Mouse (Mus musculus) neural tube, embryonic 15.5 days (tissue): Measurements from ENCODE around the gene Fkbp3. TPM values are rescaled to one million over a fixed set of nuclear protein-coding genes. Genes with fewer than 3 reads are reported as not detected.
"Not testable (repeated sequence)": the region's sequence is repeated elsewhere in the genome, so short reads cannot be mapped to it uniquely, and the experiment has no call there.

Experiments used
- ATAC-seq: fragments of 200-750 bp; cut with Nextera tagmentation; 2 replicates; pipeline ENCODE4 v1.8.0; 2017; ENCODE audit warnings: mild to moderate bottlenecking, moderate TSS enrichment, moderate library complexity; ENCODE audit not compliant: low FRiP score
- H3K27ac ChIP-seq: fragments of 300-500 bp; sonication (generic); replicated peaks from 2 replicates; pipeline ENCODE4 v1.5.1; 2015; ENCODE audit warnings: mild to moderate bottlenecking, inconsistent platforms
- H3K27me3 ChIP-seq: fragments of 300-500 bp; sonication (generic); replicated peaks from 2 replicates; pipeline ENCODE4 v1.6.1; 2015; ENCODE audit warnings: inconsistent platforms
- H3K36me3 ChIP-seq: fragments of 300-500 bp; sonication (generic); 2 replicates; pipeline ENCODE4 v1.6.1; 2015; ENCODE audit warnings: inconsistent platforms
- H3K4me1 ChIP-seq: fragments of 300-500 bp; sonication (generic); 2 replicates; pipeline ENCODE4 v1.6.1; 2015; ENCODE audit warnings: inconsistent platforms
- H3K4me2 ChIP-seq: fragments of 300-500 bp; sonication (generic); 2 replicates; pipeline ENCODE4 v1.6.1; 2015; ENCODE audit warnings: inconsistent platforms, mild to moderate bottlenecking, moderate library complexity
- H3K4me3 ChIP-seq: fragments of 300-500 bp; sonication (generic); replicated peaks from 2 replicates; pipeline ENCODE4 v1.5.1; 2015; ENCODE audit warnings: mild to moderate bottlenecking, inconsistent platforms
- H3K9ac ChIP-seq: fragments of 300-500 bp; sonication (generic); replicated peaks from 2 replicates; pipeline ENCODE4 v1.6.1; 2015; ENCODE audit warnings: mild to moderate bottlenecking, inconsistent platforms
- H3K9me3 ChIP-seq: fragments of 300-500 bp; sonication (generic); replicated peaks from 2 replicates; pipeline ENCODE4 v1.6.1; 2016; ENCODE audit warnings: inconsistent platforms
- WGBS: fragments of 180-500 bp; shearing (Covaris S2); methylation state at CpG from one replicate; pipeline ENCODE4 v1.1.7; 2015; ENCODE audit warnings: mixed read lengths; 5-methylcytosine and 5-hydroxymethylcytosine counted together
- polyA plus RNA-seq: library from polyadenylated mRNA; unstranded; fragments of >200 nt; fragmentation: Nextera tagmentation; extraction: Ambion mirVana; gene quantifications from 2 replicates; pipeline ENCODE4 v1.2.1, GENCODE M21; 2015

The Fkbp3 gene
- 439 and 458 TPM in 2 replicates for polyA plus RNA-seq

- peak within 1 kb of the TSS; percentile 97 for H3K4me3 ChIP-seq
- H3K27ac ChIP-seq: peak within 1 kb of the TSS; percentile 97
- H3K9me3 ChIP-seq: no peaks in the 10 kb centered on the region
- peak within 1 kb of the TSS; percentile 84 for H3K9ac ChIP-seq
- no peaks in the 10 kb centered on the region for H3K27me3 ChIP-seq
- peak within 1 kb of the TSS; percentile 70 for H3K4me2 ChIP-seq
- under 1% methylated on average over 48 of the region's 49 CpGs for WGBS
- H3K36me3 ChIP-seq: peaks cover 5% of the 10 kb centered on the region
- peak; percentile 99 for ATAC-seq
- H3K4me1 ChIP-seq: peaks cover 34% of the 10 kb centered on the region
Measured at GRCm38 (mm10) chr12:65073611-65074178, at the start of gene Fkbp3. TSS of gene Fkbp3 (minus strand) at chr12:65074007.

GRCm38 (mm10) chr12:65119451-65119850, 45.6 kb upstream of the Fkbp3 start:
- Histone ChIP-seq H3K9ac (no peak overlapping the region), H3K4me3 (no peak overlapping the region), H3K27me3 (no peaks in the 10 kb centered on the region), H3K9me3 (no peaks in the 10 kb centered on the region), H3K27ac (no peak overlapping the region), H3K4me2 (no peak overlapping the region), H3K36me3 (peaks cover 52% of the 10 kb centered on the region), H3K4me1 (no peaks in the 10 kb centered on the region)
- WGBS: 90% methylated on average over 5 of the region's 5 CpGs
- ATAC-seq: no peak

- Histone ChIP-seq H3K36me3 (peaks cover 52% of the 10 kb centered on the region), H3K4me3 (no peak overlapping the region), H3K4me1 (no peaks in the 10 kb centered on the region), H3K27ac (no peak overlapping the region), H3K9me3 (no peaks in the 10 kb centered on the region), H3K4me2 (no peak overlapping the region), H3K9ac (no peak overlapping the region), H3K27me3 (no peaks in the 10 kb centered on the region)
- ATAC-seq: no peak
- 80% methylated on average over 7 of the region's 7 CpGs for WGBS
Measured at GRCm38 (mm10) chr12:65118968-65119367, 45.2 kb upstream of the Fkbp3 start.

GRCm38 (mm10) chr12:65114978-65115377, 41.2 kb upstream of the Fkbp3 start:
- not testable (repeated sequence) for H3K27ac ChIP-seq, H3K4me3 ChIP-seq, H3K9me3 ChIP-seq, H3K9ac ChIP-seq, H3K27me3 ChIP-seq, H3K4me1 ChIP-seq, H3K4me2 ChIP-seq, ATAC-seq
- WGBS: 96% methylated on average over 3 of the region's 3 CpGs
- peaks cover 21% of the 10 kb centered on the region for H3K36me3 ChIP-seq

GRCm38 (mm10) chr12:65113925-65114324, 40.1 kb upstream of the Fkbp3 start:
- 92% methylated on average over 4 of the region's 4 CpGs for WGBS
- Histone ChIP-seq H3K27me3 (no peaks in the 10 kb centered on the region), H3K4me2 (no peak overlapping the region), H3K36me3 (peaks cover 13% of the 10 kb centered on the region), H3K4me1 (no peaks in the 10 kb centered on the region), H3K9ac (no peak overlapping the region), H3K27ac (no peak overlapping the region), H3K4me3 (no peak overlapping the region), H3K9me3 (no peaks in the 10 kb centered on the region)
- ATAC-seq: no peak

GRCm38 (mm10) chr12:65112811-65113210, 39.0 kb upstream of the Fkbp3 start:
- Histone ChIP-seq H3K27me3 (no peaks in the 10 kb centered on the region), H3K27ac (no peak overlapping the region), H3K4me1 (no peaks in the 10 kb centered on the region), H3K4me2 (no peak overlapping the region), H3K9me3 (no peaks in the 10 kb centered on the region), H3K9ac (no peak overlapping the region), H3K4me3 (no peak overlapping the region), H3K36me3 (peaks cover 10% of the 10 kb centered on the region)
- 100% methylated on average over 1 of the region's 1 CpGs for WGBS
- ATAC-seq: no peak

- Histone ChIP-seq H3K4me1 (no peaks in the 10 kb centered on the region), H3K36me3 (peaks cover 13% of the 10 kb centered on the region), H3K9me3 (no peaks in the 10 kb centered on the region), H3K4me3 (no peak overlapping the region), H3K9ac (no peak overlapping the region), H3K27me3 (no peaks in the 10 kb centered on the region), H3K27ac (no peak overlapping the region), H3K4me2 (no peak overlapping the region)
- no peak for ATAC-seq
- 91% methylated on average over 3 of the region's 3 CpGs for WGBS
Measured at GRCm38 (mm10) chr12:65111503-65111902, 37.7 kb upstream of the Fkbp3 start.

- WGBS: 84% methylated on average over 1 of the region's 1 CpGs
- Histone ChIP-seq H3K4me2 (no peak overlapping the region), H3K9ac (no peak overlapping the region), H3K36me3 (peaks cover 23% of the 10 kb centered on the region), H3K4me1 (no peaks in the 10 kb centered on the region), H3K27me3 (no peaks in the 10 kb centered on the region), H3K27ac (no peak overlapping the region), H3K9me3 (no peaks in the 10 kb centered on the region), H3K4me3 (no peak overlapping the region)
- ATAC-seq: no peak
Measured at GRCm38 (mm10) chr12:65108746-65109145, 34.9 kb upstream of the Fkbp3 start.

- H3K4me2 ChIP-seq: peak overlapping the region; percentile 70
- 79% methylated on average over 9 of the region's 9 CpGs for WGBS
- no peak for ATAC-seq
- H3K9me3 ChIP-seq: no peaks in the 10 kb centered on the region
- no peaks in the 10 kb centered on the region for H3K27me3 ChIP-seq
- H3K4me1 ChIP-seq: peaks cover 34% of the 10 kb centered on the region
- no peak overlapping the region for H3K9ac ChIP-seq
- peaks cover 8% of the 10 kb centered on the region for H3K36me3 ChIP-seq
- H3K4me3 ChIP-seq: peak overlapping the region; percentile 97
- no peak overlapping the region for H3K27ac ChIP-seq
Measured at GRCm38 (mm10) chr12:65076906-65077305, 3.1 kb upstream of the Fkbp3 start.

GRCm38 (mm10) chr12:65075733-65076310, 2.0 kb upstream of the Fkbp3 start:
- Histone ChIP-seq H3K4me2 (peak overlapping the region; percentile 70), H3K27me3 (no peaks in the 10 kb centered on the region), H3K4me3 (peak overlapping the region; percentile 97), H3K27ac (peak overlapping the region; percentile 97), H3K36me3 (peaks cover 8% of the 10 kb centered on the region), H3K4me1 (peaks cover 34% of the 10 kb centered on the region), H3K9me3 (no peaks in the 10 kb centered on the region), H3K9ac (peak overlapping the region; percentile 80)
- WGBS: under 1% methylated on average over 40 of the region's 41 CpGs
- no peak for ATAC-seq

GRCm38 (mm10) chr12:65075085-65075732, 1.4 kb upstream of the Fkbp3 start, which contains the start of gene Fancm:
TSS of gene Fancm (plus strand) at chr12:65075603.
- H3K27ac ChIP-seq: peak within 1 kb of the TSS; percentile 97
- H3K36me3 ChIP-seq: peaks cover 4% of the 10 kb centered on the region
- H3K27me3 ChIP-seq: no peaks in the 10 kb centered on the region
- peaks cover 34% of the 10 kb centered on the region for H3K4me1 ChIP-seq
- peak within 1 kb of the TSS; percentile 80 for H3K9ac ChIP-seq
- peak within 1 kb of the TSS; percentile 97 for H3K4me3 ChIP-seq
- peak within 1 kb of the TSS; percentile 70 for H3K4me2 ChIP-seq
- no peaks in the 10 kb centered on the region for H3K9me3 ChIP-seq
- WGBS: 2% methylated on average over 39 of the region's 39 CpGs
- peak; percentile 48 for ATAC-seq

GRCm38 (mm10) chr12:65074651-65075050, 844 bp upstream of the Fkbp3 start:
- Histone ChIP-seq H3K4me1 (peaks cover 34% of the 10 kb centered on the region), H3K4me2 (peak overlapping the region; percentile 70), H3K9ac (peak overlapping the region; percentile 69), H3K4me3 (peak overlapping the region; percentile 97), H3K9me3 (no peaks in the 10 kb centered on the region), H3K36me3 (peaks cover under 1% of the 10 kb centered on the region; the same call in 1 of the 2 replicates), H3K27me3 (no peaks in the 10 kb centered on the region), H3K27ac (peak overlapping the region; percentile 97)
- WGBS: 45% methylated on average over 7 of the region's 7 CpGs
- ATAC-seq: no peak
